Mouse (Mus musculus): ENCODE results near the gene Gtsf1l. TPM values are rescaled to one million over a fixed set of nuclear protein-coding genes. Genes with fewer than 3 reads are reported as not detected.
A peak's percentile ranks its signal among the peaks of the same experiment; 100 is the strongest.

Gtsf1l gene
- polyA plus RNA-seq (2017; shearing (Covaris generic)), result not detected

DNA sequence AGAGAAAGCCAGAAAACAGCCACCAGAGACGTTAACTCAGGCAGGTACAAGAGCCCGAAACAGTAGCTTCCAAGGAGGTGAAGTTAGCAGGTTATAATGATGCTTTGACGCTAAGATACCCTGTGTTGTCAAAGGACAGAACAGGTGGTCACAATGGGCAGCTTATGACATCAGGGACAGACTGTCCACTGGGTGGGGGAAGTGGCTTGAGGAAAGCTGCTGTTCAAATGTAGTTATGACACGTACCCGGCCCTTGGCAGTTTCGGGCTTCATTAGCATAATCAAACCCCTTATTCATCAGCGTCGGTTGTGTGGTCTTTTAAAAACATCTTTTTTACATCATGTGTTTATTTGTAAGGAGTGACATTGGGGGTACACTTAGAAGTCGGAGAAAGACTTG, at the start of gene Gtsf1l:
Gtsf1l (minus strand) TSS at position 128 of the 400 bp plus-strand sequence.
- no peak for ATAC-seq

DNA sequence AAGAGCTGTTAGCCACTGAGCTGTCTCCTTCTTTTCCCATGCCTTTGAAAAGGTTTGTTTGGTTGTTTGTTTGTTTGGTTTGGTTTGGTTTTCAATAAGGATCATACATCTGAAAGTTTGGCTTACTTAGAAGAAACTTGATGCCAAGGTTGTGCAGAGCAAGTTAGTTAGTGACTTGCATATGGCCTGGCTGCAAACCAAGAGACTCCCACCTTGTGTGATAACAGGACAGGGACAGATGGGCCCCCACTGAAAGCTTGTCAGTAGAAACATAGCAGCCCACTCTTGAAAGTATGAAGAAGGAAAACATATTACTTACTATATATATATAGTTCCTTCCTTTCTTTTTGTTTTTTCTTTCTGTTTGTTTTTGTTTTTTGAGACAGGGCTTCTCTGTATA, 49.3 kb upstream of the Gtsf1l start:
- no peak for ATAC-seq

DNA sequence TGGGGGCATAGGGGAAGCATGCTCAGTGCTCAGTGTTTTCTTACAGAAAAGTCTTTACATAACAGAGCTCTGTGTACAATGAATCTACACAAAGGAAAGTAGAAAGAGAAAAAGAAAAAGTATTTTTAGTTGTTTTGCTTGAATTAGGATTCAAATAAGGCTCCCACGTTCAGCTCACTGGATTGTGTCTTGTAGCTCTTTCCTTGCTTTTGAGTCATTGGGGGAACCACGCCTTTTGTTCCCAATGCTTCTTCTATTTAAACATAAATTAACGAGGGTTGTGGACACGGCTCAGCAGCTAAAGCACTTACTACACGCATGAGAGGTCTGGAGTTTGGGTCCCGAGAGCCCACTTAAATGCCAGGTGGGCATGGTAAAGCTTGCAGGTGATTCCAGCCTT, 48.3 kb upstream of the Gtsf1l start:
- no peak for ATAC-seq

DNA sequence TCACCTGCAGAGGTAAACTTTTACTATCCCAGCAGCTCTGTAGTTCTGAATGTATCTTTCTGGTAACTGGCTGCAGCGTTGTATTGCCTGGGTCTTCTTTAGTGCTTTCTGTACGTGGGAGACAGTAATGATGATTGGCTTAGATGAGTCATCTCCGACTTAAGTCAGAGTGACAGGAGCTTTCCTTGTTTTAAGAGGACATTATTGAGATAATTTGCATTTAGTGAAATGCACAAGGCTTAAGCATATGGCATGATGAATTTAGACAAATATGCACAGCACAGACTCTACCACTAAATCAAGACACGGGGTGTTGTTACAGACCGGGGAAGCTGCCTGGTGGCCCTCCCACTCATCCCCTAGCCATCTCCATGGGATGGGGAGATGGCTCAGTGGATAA, 44.7 kb upstream of the Gtsf1l start:
- no peak for ATAC-seq

DNA sequence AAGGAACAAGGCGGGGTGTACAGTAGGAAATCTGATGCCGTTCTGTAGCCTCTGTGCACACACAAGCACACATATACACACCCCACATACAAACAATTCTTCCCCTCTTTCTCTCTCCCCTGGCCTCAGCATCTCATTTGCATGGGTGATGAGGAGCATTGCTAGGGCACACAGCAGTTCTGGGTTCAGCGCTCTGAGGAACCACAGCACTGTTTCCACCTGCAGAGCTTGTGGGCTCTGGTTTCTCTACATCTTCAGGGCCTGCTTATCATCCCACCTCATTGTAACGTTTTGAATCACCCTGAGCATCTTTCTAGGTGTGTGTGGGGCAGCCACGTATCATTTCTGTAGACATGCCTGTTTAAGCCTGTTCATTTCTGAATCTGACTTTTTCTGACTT, 43.2 kb upstream of the Gtsf1l start:
- peak; percentile 64 for ATAC-seq

DNA sequence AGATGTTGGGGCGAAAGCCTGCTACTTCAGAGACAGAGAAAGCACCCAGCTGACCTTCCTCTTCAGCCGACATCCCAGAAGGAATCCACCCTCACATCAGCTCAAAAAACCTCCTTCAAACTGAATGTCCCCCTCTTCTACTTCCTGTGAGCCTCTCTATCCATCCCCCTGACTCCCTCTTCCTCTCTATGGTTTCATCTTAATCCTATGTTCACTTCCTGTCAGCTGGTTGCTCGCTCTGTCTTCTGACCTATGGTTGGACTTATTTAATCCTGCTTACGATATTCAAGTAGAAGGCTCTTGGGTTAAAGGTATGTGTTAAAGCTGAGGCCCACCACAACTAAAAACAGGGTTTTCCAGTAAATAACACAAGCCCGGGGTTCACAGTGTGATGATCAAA, 35.8 kb upstream of the Gtsf1l start:
- ATAC-seq, result peak; percentile 38

DNA sequence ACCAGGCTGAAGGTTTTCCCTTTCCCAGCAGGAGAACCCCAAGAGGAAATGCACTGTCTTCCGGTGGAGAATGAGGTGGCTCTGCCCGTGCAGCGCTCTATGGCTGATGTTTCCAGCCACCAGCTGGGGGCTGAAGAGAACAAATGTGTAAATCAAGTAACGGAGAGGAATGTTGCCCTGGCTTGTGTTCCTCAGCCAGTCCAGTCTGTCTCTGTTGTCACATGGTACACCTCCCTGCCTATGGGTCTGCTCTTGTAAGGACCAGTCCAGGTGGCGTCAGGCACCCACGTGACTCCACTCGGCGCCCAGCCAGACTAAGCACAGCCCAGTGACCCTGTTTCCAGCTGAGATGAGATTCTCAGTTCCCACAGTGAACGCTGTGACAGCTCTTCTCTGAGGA, 34.7 kb upstream of the Gtsf1l start:
- ATAC-seq, result peak; percentile 17

DNA sequence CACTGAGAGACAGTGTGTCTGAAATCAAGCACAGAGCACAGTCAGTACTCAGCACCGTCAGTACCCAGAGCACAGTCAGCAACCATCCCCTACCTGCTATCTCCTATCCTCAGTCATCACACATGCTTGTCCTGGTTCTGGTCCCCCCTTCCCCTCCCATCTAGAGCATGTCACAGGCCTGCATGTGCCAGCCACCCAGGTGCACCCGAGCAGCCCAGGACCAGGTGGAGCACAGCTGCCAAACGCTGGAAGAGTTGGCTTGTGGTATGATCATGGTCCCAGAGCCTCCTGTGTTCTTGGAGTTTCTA, 33.7 kb upstream of the Gtsf1l start:
- peak; percentile 68 for ATAC-seq

DNA sequence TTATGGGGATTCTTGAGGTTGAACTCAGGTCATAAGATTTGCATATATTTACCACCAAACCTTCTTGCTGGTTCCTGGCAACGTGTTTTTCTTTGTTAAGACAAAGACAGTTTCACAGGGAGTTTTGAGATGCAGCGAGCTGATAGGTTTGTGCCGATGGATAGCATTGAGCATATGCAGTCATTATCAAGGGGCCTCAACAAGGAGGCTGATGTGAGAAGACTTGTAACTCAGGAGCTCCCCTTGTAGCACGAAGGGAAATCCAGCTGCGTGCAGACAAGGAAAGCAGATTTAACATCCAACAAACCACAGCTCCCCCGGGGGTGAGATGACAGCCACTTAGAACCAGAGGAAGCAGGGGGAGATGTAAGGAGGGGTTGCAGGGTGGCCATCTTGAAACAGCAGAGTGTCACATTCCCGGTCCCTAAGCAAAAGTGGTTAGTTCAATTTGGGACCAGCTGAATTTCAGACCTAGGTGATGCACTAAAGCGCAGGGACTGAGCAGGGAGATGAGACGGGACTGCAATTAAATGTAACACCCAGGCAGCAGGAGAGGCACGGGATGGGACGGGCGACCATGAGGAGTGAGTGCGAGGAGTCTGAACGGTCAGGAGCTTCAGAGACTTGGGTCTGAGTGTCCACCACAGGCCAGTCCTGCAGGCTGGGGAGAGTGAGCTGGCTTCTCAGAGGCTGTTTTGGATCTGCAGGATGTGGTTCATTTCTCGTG, 33.1 kb upstream of the Gtsf1l start:
- peak; percentile 43 for ATAC-seq

DNA sequence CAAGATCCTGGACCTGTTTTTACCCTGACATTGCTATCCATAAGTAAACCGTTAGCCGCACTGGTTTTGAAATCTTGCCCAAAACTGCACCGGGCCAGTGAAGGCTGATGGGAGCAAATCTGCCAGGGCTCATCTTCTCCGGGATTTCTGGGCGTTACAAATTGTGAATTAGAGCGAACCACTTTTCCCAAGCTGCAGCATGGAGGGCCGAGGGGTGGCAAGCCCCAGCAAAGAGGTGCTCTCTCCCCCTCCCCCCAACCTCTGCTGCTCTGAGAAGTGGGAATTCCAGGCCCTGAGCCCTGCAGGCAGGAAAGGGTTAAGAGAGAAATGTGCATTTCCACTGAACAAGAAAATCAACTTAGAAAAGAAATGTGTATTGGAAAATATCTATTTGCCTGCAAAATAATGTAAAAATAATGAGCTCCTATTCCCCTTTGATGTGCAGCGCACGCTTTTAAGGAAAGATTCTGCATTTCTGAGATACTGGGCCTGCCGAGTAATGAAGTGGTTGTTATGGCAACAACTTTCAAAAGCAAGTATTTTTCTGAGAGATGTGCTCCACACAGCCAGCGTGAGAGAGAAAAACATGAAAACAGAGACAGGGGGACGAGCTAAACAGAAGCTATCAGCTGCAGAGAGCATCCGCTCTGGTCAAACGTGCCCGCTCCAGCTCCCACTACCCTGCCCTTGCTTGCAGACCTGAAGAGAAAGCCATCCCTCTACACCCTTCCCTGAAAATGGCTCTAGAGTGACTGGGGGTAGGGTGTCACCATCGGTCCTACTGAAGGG, 24.0 kb upstream of the Gtsf1l start:
- peak; percentile 43 for ATAC-seq

DNA sequence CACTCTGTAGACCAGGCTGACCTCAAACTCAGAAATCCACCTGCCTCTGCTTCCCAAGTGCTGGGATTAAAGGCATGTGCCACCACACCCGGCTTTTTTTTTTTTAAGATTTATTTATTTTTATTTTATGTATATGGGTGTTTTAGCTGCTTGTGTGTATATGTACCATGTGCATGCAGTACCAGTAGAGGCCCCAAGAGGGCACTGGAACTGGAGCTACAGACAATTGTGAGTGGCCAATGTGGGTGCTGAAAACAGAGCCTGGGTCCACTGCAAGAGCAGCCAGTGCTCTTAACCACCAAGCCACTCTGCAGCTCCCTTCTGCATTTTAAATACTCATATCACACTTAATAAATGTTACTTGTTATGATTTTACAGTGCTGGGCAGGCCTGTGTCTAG, 23.1 kb upstream of the Gtsf1l start:
- no peak for ATAC-seq

DNA sequence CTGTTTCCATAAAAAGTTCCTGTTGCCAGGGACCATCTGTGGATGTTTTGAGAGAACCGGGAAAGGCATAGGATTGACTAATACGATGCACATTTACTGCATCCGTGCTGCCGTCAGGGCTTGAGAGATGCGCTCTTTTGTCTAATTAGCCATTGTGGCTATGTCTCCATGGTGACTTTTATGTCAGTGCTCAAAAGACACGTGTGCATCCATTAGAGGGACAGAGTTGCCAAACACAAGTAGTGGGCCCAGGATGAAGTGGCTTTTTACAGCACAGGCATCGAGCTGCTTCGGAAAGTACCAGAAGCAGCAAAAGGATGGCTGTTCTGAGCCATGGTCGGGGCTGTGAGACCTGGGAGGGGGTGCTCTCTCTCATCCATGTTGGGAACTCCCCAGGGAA, 20.7 kb upstream of the Gtsf1l start:
- no peak for ATAC-seq

DNA sequence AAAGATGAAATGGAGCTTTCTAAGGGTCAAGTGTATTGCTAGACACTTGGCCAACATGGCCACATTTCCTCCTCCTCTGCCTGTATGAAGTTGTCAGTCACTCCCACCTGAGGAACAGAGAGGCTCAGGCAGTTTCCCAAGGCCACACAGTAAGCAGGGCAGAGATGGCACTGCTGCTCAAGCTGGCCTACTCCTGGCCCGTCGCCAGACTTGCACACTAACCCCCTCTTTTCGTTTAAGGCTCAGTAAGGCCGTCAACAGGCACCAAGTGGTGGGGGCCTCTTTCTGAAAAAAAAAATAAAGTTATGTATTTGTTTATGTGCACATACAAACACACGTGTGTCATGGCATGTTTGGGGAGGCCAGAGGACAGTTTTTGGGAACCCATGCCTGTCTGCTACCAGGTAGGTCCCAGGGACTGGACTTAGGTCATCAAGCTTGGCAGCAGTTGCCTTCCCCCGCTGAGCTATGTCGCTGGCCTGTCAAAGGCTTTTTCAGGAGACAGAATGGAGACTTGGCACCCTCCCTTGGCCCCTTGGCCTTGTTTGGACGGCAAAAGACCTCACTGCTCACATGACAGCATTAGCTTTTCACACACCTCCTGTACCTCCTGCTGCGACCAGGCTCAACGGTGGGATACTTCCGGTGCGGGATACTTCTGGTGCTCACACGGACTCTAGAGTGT, 16.6 kb upstream of the Gtsf1l start:
- no peak for ATAC-seq

DNA sequence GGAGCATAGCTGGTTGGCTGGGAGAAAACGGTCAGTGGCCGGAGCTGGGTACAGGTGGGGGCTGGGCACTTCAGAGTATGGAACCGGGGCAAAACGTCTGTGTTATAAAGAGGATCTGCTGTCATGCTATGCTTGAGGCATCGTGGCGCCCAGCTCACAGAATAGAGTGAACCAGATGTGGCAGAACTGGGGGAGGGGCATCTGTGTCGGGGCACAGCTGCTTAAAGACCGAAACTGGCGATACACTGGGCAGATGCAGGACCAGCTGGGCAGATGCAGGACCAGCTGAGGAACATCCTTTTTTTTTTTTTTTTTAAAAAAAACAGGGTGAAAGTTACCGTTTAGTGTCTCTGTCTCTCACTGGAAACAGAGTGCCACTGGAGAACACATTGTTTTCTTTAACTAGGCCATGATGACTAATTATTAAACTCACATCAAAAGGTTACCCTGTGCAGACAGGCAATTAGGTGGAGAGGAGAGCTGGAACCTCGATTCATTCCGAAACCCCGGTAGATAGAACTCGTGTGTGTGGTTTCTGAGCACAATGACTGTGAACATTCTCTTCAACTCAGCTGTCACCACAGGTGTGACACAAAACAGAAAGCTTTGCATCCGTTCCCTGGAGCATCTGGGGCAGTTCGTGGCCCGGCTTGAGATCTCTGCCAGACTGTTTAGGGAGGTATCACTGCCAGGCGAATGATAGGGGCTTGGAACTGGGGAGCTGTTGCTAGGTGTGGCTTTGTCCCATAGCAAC, 15.4 kb upstream of the Gtsf1l start:
- peak; percentile 98 for ATAC-seq

DNA sequence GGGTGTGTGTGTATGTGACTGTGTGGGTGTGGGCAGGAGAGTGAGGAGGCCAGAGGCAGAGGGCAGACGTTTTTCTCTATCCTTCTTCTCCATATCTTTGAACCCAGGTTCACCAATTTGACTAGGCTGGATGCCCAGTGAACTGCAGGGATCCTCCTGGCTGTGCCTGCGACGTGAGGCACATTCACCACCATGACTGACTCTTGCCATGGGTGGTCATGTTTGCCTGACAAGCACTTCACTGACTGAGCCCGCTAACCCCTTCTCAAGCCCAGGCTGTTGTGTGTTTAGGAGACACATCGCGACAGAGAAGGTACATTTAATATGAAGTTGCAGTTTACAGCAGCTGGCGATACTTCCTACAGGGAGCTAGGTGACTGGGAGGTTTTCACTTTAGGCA, 14.6 kb upstream of the Gtsf1l start:
- no peak for ATAC-seq

DNA sequence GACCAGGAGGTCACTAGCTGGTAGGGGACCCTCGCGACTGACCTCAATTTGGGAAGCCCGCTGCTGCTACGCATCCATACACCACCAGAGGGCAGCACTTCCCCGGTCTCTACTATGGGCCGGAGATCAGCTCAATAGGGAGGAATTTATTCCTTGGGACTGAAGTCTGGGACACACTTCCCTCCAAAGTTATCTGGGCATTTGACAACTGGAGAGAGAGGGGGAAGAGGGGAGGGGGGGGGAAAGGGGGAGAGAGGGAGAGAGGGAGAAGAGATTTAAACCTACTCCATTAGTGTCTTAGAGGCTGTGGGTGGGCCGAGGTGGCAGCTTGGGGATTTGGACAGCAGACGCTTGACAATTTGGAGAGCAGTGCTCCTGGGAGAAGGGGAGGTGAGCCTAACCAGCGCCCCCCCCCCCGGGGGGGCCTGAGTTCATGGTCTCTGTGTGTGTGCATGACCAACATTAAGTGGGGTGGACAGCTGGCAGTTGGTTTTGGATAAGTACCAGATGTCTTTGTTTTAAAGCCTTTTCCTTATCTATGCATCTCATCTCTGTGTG, 14.1 kb upstream of the Gtsf1l start:
- no peak for ATAC-seq

DNA sequence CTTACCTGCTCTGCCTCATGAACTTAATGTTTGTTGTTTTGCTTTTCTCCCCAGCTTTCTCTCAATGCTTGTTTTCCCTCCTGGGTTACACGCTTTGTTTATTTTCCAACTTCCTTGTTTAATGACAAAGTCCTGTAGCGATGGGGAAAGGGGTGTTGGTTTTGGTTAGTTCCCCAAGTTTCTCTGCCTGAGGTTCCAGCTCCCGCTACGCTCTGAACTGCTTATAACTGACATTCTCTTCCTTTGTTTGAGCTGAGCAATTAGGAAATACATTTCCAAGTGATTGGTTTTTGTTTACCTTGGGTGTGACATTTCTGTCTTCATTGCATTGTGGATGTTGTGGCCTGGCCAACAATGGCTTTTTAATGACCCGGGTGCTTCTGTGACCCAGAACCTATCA, 12.9 kb upstream of the Gtsf1l start:
- no peak for ATAC-seq

DNA sequence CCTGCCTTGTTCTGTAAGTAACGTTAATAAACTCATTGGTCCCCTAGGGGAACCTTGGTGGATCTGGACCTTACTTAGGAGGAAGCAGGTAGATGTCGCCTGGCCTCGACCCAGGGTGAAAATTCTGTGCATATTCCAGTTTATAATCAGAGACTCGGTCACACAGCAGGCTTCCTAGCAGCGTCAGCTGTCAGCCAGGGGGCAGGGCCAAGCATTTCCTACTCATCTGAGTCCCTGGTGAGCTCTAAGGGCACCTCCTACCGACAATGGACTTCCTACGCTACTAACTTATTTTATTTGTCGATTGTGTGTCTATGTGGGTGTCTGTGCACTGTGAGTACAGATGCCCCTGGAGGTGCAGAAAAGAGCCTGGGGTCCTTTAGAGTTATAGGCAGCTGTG, 12.3 kb upstream of the Gtsf1l start:
- ATAC-seq, result no peak

DNA sequence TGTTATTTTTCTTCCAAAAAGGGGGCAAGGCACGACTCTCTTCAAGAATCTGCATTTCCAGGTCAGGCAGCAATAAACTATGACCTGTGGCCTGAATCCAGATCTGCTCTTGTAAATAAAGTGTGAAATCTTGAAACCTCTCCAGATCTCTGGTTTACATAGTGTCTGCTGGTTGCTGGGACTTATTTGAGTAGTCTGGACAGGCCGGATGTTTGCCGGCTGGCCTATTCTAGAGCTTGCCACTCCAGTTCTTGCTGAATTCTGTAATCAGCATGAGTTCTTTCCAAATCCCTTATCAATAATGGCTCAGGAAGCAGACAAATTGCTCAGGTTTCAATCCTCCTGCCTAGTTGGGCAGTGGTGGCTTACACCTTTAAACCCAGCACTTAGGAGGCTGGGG, 8.1 kb upstream of the Gtsf1l start:
- ATAC-seq, result no peak

DNA sequence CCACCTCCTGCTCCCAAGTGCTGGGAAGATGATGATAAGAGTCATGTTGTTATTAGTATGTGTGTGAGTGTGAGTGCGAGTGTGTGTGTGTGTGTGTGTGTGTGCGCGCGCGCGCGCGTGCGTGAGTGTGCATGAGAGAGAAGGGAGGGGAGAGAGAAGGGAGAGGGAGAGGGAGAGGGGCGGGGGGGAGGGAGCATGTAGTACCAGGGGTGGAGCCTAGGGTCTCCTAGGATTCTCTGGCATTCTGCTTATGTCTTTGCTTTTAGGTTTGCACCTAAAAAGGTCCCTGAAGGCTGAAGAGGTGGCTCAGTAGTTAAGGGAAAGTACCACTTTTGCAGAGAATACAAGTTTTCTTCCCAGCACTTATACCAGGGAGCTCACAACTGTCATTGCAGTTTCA, 7.3 kb upstream of the Gtsf1l start:
- ATAC-seq, result no peak

DNA sequence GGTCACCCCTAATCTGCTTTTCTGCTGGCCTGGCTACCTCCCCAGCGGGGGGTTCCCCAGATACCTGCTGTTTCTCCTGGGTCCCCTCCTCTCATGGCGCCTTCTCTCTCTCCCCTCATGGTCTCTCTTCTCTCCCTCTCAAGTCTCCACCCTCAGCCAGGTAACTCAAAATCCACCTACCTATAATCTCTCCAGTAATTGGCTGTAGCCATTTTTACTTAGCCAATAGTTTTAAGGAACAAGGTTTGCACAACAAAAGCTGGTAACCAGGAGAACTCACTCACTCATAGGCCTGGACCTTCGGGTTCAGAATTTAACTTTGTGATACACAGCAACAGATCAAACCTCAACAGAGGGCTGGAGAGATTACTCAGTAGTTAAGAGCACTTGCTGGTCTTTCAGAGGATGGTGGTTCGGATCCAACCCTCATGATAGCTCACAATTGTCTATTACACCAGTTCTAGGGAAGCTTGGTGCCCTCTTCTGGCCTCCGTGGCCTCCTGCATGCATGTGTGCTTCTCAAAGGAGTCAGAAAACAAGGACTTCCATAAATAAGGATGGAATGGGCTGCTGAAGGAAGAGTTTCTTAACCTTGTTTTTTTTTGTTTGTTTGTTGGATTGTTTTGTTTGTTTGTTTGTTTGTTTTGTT, 1.9 kb upstream of the Gtsf1l start:
- no peak for ATAC-seq

DNA sequence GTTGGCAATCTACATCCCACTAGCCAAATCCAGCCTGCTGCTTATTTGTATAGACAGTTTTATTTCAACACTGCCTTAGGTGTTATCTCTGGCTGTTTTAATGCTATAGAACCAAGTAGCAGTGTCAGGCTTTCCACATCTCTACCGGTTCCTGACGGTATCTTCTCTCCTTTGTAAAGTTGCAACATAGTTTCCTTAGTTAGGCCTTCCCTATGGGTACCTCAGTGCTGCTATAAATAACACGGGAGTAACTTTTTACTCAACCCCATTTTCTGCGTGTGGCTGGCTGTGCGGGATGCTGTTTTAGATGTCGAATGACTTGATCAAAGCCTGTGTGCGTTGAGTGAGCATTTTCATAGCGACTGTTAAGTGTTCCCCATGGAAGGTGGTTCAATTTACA, 1.1 kb downstream of the Gtsf1l start:
- no peak for ATAC-seq
